Mouse (Mus musculus): Measurements from ENCODE around the gene Slc2a12.

Slc2a12 gene

DNA sequence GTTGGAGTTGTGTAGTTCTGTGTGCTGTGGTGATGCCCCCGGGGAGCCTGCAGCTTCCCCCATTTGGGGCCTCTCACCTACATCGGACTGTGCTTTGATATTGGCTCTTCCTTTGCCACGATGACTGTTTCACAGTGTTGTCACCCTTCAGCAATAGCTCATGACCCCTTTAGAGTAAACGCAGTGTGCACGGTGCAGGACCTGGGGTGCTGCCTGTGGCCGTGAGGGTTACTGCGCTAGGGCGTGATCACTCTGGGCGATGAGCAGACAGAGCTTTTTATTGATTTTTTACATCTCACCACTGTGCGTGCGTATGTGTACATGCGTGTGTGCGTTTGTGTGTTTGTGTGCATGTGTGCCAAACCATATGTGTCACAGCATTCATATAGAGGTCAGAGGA lies 23.7 kb downstream of the Slc2a12 start:
- DNase-seq, result no peak

GRCm38 (mm10) chr10:22674176-22674575 lies 29.4 kb downstream of the Slc2a12 start:
- no peak for DNase-seq

DNA sequence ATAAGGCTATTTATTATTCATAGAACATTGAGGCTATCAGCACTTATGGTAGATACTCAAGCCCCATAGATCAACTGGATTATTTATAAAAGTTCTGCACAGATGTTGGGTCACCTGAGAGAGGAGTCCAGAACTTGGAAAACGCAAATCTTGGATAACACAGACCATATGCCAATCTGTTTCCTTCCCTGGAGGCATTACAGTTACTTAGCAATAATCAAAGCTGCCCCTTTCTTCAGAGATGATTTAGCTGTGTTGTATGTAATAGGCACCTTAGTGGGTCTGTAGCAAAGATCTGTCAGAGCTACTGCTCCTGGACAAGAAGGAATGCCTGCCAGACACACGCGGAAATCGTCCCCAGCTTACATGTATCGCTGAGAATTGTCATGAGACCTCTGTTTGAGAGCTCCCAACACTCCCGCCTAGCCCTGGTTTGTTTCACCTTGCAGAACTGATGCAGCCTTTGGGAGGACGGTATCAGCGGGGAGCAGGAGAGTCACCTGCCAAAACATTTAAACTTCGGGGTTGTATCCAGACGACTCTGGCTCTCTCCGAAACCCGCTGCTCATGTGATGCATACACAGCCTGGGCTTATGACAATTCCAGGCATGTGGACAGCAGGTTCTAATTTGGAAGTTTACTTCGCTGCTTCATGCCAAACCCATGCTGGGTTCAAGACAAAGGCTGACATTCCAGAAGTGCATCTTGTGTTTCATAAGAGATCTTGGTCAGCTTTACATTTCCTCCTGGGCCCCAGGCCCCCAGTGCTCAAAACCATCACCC lies 31.2 kb downstream of the Slc2a12 start:
- no peak for DNase-seq

GRCm38 (mm10) chr10:22696236-22696635 lies 51.4 kb downstream of the Slc2a12 start:
- no peak for DNase-seq

DNA sequence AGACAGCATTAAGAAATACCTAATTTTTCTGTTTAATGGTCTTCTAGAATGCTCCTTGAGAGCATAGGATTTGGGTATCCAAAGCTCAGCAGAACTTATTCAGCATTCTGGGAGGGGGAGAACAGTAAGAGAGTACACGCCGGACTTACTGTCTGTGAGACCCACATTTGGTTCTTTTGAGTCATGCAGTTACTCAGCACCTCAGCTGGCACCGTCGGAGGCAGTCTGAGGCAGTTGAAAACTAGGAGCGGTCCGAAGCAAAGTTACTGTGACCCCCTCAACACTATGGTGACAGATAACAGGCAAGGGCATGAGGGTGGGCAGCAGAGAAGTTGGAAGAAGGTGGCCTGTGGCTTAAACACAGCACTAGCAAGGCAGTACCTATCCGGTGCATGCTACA lies 52.1 kb downstream of the Slc2a12 start:
- DNase-seq, result no peak

- DNase-seq, result no peak
Observed at GRCm38 (mm10) chr10:22698158-22698953, 53.5 kb downstream of the Slc2a12 start.

- no peak for DNase-seq
Observed at GRCm38 (mm10) chr10:22699487-22700335, 54.9 kb downstream of the Slc2a12 start.

DNA sequence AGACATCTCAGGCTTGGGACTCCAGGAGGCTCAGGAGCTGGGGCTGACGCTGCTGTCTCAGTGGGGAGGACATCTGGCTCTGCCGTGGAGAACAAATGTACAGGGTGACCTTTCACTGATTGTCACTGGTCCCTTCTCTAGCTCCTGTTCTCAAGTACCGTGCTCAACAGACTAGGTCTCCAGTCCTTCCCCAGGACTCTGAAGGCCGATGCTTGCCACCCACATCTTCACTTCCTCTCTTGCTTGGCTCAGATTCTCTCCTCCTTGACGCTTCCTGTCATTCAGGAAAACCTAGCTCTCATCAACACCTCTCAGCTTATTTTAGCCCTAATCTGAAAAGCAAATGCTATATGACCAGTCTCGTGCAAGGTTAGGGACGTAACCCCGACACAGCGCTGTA lies 56.0 kb downstream of the Slc2a12 start:
- no peak for DNase-seq

- no peak for DNase-seq
Observed at GRCm38 (mm10) chr10:22701485-22702315, 56.9 kb downstream of the Slc2a12 start.

DNA sequence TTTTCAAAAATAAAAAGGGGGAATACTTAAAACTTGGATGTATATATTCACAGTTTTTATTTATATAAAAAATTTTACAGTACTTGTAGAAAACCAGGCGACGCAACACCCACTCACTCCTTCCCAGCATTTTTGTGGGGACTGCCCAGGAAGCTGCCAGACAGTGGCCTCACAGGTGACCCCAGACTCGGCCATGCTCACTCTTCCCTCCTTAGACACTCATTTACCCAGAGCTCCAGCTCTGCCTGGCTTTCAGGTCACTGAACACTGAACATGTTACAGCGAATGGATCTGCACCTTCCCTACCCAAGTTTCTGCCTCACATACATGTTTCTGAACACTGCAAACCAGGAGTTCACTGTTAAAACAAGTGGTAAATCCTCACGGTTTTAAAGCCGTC lies 59.0 kb downstream of the Slc2a12 start:
- no peak for DNase-seq

DNA sequence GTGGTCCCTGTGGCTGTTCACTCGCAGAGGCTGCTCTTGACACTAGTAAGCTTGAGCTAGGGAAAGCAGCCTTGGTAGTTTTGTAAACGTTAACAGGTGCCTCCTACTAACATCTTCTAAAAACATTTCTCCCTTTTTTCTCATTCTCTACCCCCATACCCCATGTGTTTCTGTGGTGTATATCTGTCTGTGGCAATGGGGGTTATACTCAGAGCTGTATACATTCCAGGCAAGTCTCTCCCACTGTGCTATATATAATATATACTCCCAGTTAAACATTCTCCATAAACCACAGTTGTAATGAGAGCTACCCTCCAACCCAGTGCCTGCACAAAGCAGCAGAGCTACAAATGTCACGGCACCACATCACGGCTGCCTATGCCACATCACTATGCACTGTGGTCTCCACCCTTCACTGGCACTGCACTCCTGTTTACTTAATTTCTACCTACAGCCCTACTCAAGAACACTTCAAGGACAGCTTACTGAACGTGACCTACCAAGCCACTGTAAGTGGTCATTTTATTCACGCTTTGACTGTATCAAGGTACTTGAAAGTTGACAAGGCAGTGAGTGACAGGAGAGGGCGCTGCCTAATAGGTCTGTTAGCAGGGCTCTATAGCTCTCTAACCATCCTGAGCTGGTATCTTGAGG lies 63.5 kb downstream of the Slc2a12 start:
- no peak for DNase-seq

DNA sequence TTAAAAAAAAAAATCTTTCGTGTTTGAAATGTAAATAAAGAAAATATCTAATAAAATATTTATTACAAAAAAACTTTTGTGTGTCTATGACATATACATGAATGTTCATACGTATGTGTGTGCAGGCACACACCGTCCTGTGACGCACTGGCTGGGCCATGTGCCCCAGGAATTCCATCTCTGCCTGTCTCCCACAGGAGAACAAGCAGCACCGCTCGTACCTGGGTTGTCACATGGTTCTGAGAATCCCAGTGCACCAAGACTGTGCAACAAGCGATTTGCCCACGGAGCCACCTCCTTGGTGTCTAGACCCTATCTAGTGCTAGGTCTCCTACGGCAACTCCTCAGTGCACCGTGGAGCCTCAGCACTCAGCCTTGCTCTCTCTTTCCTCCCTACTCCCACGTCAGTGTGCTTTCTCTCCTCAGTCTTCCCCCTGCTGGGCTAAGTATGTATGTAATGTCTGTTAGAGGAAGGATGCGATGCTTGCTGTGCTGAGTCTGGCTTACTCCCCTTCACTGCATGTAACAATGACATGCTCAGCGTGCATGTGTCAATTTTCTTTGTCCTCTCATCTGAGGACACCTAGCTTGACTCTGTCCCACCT lies 65.5 kb downstream of the Slc2a12 start:
- DNase-seq, result no peak

DNA sequence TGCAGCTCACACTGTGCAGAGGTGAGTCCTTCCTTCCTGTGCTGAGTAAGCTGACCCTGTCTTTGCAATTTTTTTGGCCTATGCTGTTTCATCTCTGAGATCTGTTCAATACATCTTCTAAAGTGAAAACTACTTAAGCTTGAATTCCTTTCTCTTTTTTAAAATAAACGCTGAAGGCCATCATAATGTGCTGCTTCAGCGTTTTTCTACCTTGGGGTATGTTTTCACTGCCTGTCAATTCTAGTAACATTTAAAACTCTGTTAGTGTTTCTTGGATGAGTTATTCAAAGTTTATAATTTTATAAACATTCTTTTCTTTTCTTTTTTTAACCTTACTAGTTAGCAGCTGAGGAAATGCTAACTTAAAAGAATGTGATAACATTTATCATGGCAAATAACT lies 68.1 kb downstream of the Slc2a12 start:
- DNase-seq, result no peak

DNA sequence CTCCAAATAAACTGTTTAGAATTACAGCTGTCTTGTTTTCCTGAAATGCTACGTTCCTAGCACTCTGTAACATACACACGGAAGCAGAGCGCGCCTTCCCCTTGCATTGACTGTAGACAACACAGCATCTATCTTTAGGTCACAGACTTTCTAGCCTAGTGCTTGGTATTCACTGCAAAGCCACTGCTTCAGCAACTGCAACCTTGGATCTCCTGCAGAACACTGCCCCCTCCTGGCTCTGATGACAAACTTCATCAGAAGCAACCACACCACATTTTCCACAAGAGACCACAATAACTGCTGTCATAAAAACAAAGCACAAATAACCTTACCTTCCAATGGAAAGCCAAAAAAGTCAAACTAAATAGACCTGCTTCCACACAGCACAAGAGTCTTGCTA lies 69.7 kb downstream of the Slc2a12 start:
- DNase-seq, result peak in 1 of 2 experiments; percentile 38

DNA sequence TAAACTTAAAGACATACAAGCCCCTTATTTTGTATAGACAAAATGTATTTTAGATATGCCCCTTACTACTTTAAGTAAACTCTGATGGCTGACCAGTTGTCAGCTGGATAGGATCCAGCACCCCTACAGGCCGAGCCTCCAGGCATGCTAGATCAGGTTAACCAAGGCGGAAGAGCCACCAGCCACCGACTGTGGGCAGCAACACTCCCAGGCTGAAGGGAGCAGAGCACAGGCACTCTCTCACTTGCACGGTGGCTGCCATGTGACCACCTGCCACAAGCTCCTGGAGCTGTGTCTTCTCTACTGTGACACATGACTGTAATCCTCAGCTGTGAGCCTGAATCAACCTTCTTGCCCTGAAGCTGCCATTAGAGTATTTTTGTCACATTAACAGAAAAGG lies 73.7 kb downstream of the Slc2a12 start:
- DNase-seq, result no peak

GRCm38 (mm10) chr10:22720781-22721529 lies 76.1 kb downstream of the Slc2a12 start:
- no peak for DNase-seq

DNA sequence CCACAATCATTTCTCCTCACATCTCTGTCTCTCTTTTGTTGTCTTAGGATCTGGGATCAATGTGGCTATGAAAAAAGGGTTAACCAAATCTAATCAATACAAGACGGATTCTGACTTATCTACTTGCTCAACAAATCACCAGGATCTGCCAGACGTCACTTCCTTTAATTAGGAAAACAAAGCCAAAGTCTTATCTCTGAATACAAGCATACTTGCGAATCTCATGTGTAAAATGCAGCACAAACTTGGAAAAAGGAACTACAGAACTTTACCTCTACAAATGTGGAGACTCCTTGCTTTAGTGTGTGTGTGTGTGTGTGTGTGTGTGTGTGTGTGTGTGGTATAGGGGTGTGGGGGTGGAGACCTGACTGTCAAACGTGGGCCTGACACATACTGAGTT lies 80.4 kb downstream of the Slc2a12 start:
- no peak for DNase-seq

DNA sequence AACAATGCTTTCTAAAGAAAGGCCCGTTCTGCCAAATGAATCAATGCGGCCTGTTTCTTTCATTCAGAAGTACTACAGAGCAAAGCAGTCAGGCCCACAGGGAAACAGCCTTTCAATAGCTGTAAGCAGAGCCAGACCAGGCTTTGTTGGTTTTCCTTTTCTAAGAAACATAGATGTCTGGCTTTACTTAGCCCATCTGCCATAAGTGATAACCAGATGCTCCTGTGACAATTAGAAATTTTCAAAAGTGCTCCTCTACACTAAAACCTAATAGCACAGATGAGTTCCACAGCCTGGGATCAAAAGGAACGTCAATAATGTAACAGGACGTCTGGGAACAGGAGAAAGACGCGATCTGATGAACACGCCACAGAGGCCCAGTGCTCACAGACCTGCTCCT lies 81.5 kb downstream of the Slc2a12 start:
- DNase-seq, result no peak

DNA sequence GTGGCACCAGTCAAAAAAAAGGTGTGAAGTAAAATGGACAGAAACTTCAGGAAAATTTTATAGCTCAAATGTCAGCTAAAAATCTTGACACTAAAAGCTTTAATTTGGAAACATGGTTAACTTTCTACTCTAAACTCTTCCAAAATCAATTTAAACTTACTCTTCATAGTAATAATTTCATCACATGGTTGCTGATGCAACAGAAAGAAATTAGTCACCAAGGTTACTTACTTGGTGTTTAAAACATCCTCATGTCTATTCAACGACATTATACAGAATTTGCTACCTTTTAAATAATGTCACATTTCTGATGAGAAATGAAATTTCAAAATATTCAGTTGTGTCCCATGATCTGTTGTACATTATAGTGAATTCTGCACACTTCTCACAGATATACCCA lies 83.4 kb downstream of the Slc2a12 start:
- no peak for DNase-seq

GRCm38 (mm10) chr10:22730266-22730991 lies 85.6 kb downstream of the Slc2a12 start:
- DNase-seq, result no peak

All from spleen, adult 18-20 months (tissue).